Mouse (Mus musculus): ENCODE data around the gene Faap20.

Faap20 gene

GRCm38 (mm10) chr4:155249648-155250351, at the start of gene Faap20:
TSS of gene Faap20 (plus strand) at chr4:155249802.
- peak; percentile 92 to 96 for DNase-seq

- no peak for DNase-seq
These were observed 48.7 kb upstream of the Faap20 start for GRCm38 (mm10) chr4:155200861-155201390.

GRCm38 (mm10) chr4:155201764-155202163, 47.8 kb upstream of the Faap20 start:
- no peak for DNase-seq

- peak; percentile 75 to 85 for DNase-seq
These were observed 43.7 kb upstream of the Faap20 start for GRCm38 (mm10) chr4:155205919-155206318.

GRCm38 (mm10) chr4:155206498-155206897, 43.1 kb upstream of the Faap20 start:
- DNase-seq = no peak

GRCm38 (mm10) chr4:155207841-155208240, 41.8 kb upstream of the Faap20 start:
- DNase-seq = no peak

- DNase-seq = no peak
These were observed 41.0 kb upstream of the Faap20 start for GRCm38 (mm10) chr4:155208613-155209012.

- DNase-seq = no peak
These were observed 40.5 kb upstream of the Faap20 start for GRCm38 (mm10) chr4:155209079-155209478.

GRCm38 (mm10) chr4:155209494-155209893, 40.1 kb upstream of the Faap20 start:
- DNase-seq = no peak

GRCm38 (mm10) chr4:155213052-155213751, 36.4 kb upstream of the Faap20 start:
- peak in 1 of 2 experiments; percentile 47 for DNase-seq

- no peak for DNase-seq
These were observed 35.9 kb upstream of the Faap20 start for GRCm38 (mm10) chr4:155213752-155214054.

- DNase-seq = no peak
These were observed 35.4 kb upstream of the Faap20 start for GRCm38 (mm10) chr4:155214188-155214587.

GRCm38 (mm10) chr4:155214793-155215192, 34.8 kb upstream of the Faap20 start:
- DNase-seq = no peak

- DNase-seq = peak in 1 of 2 experiments; percentile 49
These were observed 34.4 kb upstream of the Faap20 start for GRCm38 (mm10) chr4:155215203-155215602.

- DNase-seq = peak; percentile 48 to 61
These were observed 33.6 kb upstream of the Faap20 start for GRCm38 (mm10) chr4:155215773-155216630.

GRCm38 (mm10) chr4:155217241-155218103, 32.1 kb upstream of the Faap20 start:
- peak in 1 of 2 experiments; percentile 47 for DNase-seq

- DNase-seq = no peak
These were observed 31.4 kb upstream of the Faap20 start for GRCm38 (mm10) chr4:155218104-155218732.

GRCm38 (mm10) chr4:155219271-155220212, 30.1 kb upstream of the Faap20 start:
- peak in 1 of 2 experiments; percentile 19 for DNase-seq

GRCm38 (mm10) chr4:155220213-155221100, 29.1 kb upstream of the Faap20 start:
- DNase-seq = peak; percentile 70 to 73

Data from kidney, postnatal 4 days (tissue).